Comparison of ENCODE assay signal across 9 mouse cellular contexts in genomic region chr7:81827806-81828667, GRCm38 (mm10). TPM values are rescaled to one million over a fixed set of nuclear protein-coding genes. Genes with fewer than 3 reads are reported as not detected.
DNase-seq lines count a peak whose midpoint lies in the region; ATAC-seq and TF ChIP-seq lines count a peak whose summit lies in the region.
"Had no signal": no experiment of that assay in that cellular context is flagged by ENCODE, and none has a peak within 500 bp of the region (broad histone marks: within the 10 kb centered on the region; RNA-seq: fewer than 3 reads in every experiment).

No protein-coding gene starts in this region.

- no peaks in the 10 kb centered on the region for H3K36me3 ChIP-seq in heart, embryonic 11.5 days (ENCODE audit: control insufficient read depth, insufficient read depth, low read length)
- H3K36me3 ChIP-seq in MEL (ENCODE audit: control insufficient read depth in 1 of 2, insufficient read depth in 2 of 2, low read length in 2 of 2): peaks cover under 1 to 17% of the 10 kb centered on the region in 2 experiments; a peak in 2 of 4 replicates
- no peaks in the 10 kb centered on the region for H3K36me3 ChIP-seq in forebrain, embryonic 14.5 days (ENCODE audit: control insufficient read depth, insufficient read depth, low read length)
- no peaks in the 10 kb centered on the region for H3K36me3 ChIP-seq in midbrain, embryonic 15.5 days (replicated peaks)

- ATAC-seq in heart, embryonic 11.5 days (replicated peaks; ENCODE audit: insufficient number of reproducible peaks, low FRiP score, low TSS enrichment): no peak
- no peak for ATAC-seq in forebrain, embryonic 14.5 days
- ATAC-seq in midbrain, embryonic 15.5 days (replicated peaks): no peak

- H3K4me3 ChIP-seq in heart, embryonic 11.5 days (ENCODE audit: low read depth, low read length): peak overlapping the region; percentile 84
- peak overlapping the region; percentile 85 to 94 for H3K4me3 ChIP-seq in MEL (ENCODE audit: control insufficient read depth in 1 of 2, insufficient read depth in 1 of 2, low read depth in 2 of 2, low read length in 2 of 2)
- H3K4me3 ChIP-seq in forebrain, embryonic 14.5 days (ENCODE audit: low read depth, low read length): peak overlapping the region; percentile 83
- H3K4me3 ChIP-seq in midbrain, embryonic 15.5 days: peak overlapping the region; percentile 69

- peak overlapping the region; percentile 97 for H3K27ac ChIP-seq in heart, embryonic 11.5 days (ENCODE audit: low read depth, low read length)
- H3K27ac ChIP-seq in MEL (ENCODE audit: control insufficient read depth, low read depth, low read length): peak overlapping the region; percentile 44
- H3K27ac ChIP-seq in forebrain, embryonic 14.5 days (ENCODE audit: low read depth, low read length): peak overlapping the region; percentile 94
- peak overlapping the region; percentile 91 for H3K27ac ChIP-seq in midbrain, embryonic 15.5 days

- H3K9ac ChIP-seq in heart, embryonic 11.5 days (ENCODE audit: low read depth, low read length): peak overlapping the region; percentile 94
- peak overlapping the region; percentile 94 for H3K9ac ChIP-seq in MEL (ENCODE audit: control insufficient read depth, low read depth, low read length, poor library complexity, severe bottlenecking)
- H3K9ac ChIP-seq in forebrain, embryonic 14.5 days (ENCODE audit: low read length): peak overlapping the region; percentile 89
- H3K9ac ChIP-seq in midbrain, embryonic 15.5 days: peak overlapping the region; percentile 64

- TF ChIP-seq RAD21 in MEL (IDR thresholded peaks at IDR 0.05; ENCODE audit: low read depth, low read length): no peak

- no peaks in the 10 kb centered on the region for H3K27me3 ChIP-seq in heart, embryonic 11.5 days (ENCODE audit: control insufficient read depth, insufficient read depth, low read length)
- no peaks in the 10 kb centered on the region; a peak in 1 of 4 replicates for H3K27me3 ChIP-seq in MEL (ENCODE audit: control insufficient read depth in 1 of 2, insufficient read depth in 2 of 2, low read length in 2 of 2)
- no peaks in the 10 kb centered on the region for H3K27me3 ChIP-seq in forebrain, embryonic 14.5 days (replicated peaks; ENCODE audit: control insufficient read depth, insufficient read depth, low read length)
- H3K27me3 ChIP-seq in midbrain, embryonic 15.5 days (replicated peaks): no peaks in the 10 kb centered on the region

- H3K4me2 ChIP-seq in heart, embryonic 11.5 days: peak overlapping the region; percentile 89
- H3K4me2 ChIP-seq in forebrain, embryonic 14.5 days (ENCODE audit: low read length): peak overlapping the region; percentile 77
- H3K4me2 ChIP-seq in midbrain, embryonic 15.5 days: peak overlapping the region; percentile 60

- no peak for DNase-seq in heart, postnatal 4 days
- DNase-seq in MEL (ENCODE audit: low read depth, low spot score): peak; percentile 77
- peak; percentile 23 for DNase-seq in forebrain, embryonic 14.5 days (ENCODE audit: low spot score)
- DNase-seq in kidney, postnatal 14 days: peak; percentile 29
- DNase-seq in cerebellum, adult 8-10 months: no peak
- no peak for DNase-seq in embryo, embryonic 10.5 days (ENCODE audit: low spot score)

- no peaks in the 10 kb centered on the region for H3K9me3 ChIP-seq in heart, embryonic 11.5 days (replicated peaks; ENCODE audit: control insufficient read depth, low read length)
- H3K9me3 ChIP-seq in MEL (replicated peaks; ENCODE audit: insufficient read depth, low read length): no peaks in the 10 kb centered on the region
- no peaks in the 10 kb centered on the region for H3K9me3 ChIP-seq in forebrain, embryonic 14.5 days (replicated peaks; ENCODE audit: control insufficient read depth, low read length)
- no peaks in the 10 kb centered on the region for H3K9me3 ChIP-seq in midbrain, embryonic 15.5 days

- TF ChIP-seq EP300 in MEL (IDR thresholded peaks at IDR 0.05; ENCODE audit: low read depth in 1 of 2, low read length in 2 of 2): peak in 1 of 2 experiments; percentile 8; a peak in 1 of 4 replicates

- no peak for TF ChIP-seq CTCF in MEL (IDR thresholded peaks at IDR 0.05 in 2 of 3, conservative IDR thresholded peaks at IDR 0.05 in 1 of 3; ENCODE audit: control insufficient read depth in 1 of 3, insufficient read depth in 1 of 3, low read depth in 2 of 3, low read length in 3 of 3, poor library complexity in 1 of 3, severe bottlenecking in 1 of 3)

- WGBS in heart, embryonic 11.5 days (ENCODE audit: insufficient replicate concordance): 30% methylated on average over 17 of the region's 17 CpGs
- WGBS in forebrain, embryonic 14.5 days: 10% methylated on average over 17 of the region's 17 CpGs
- WGBS in midbrain, embryonic 15.5 days: 25% methylated on average over 17 of the region's 17 CpGs

- peaks cover 29% of the 10 kb centered on the region for H3K4me1 ChIP-seq in heart, embryonic 11.5 days (ENCODE audit: control insufficient read depth, insufficient read depth, low read length)
- peaks cover 0 to 18% of the 10 kb centered on the region in 2 experiments for H3K4me1 ChIP-seq in MEL (ENCODE audit: control insufficient read depth in 1 of 2, insufficient read depth in 2 of 2, low read length in 2 of 2)
- H3K4me1 ChIP-seq in forebrain, embryonic 14.5 days (ENCODE audit: control insufficient read depth, insufficient read depth, low read length): peaks cover 30% of the 10 kb centered on the region
- peaks cover 44% of the 10 kb centered on the region for H3K4me1 ChIP-seq in midbrain, embryonic 15.5 days

- H3K79me2 ChIP-seq in MEL (ENCODE audit: control insufficient read depth, insufficient read depth, low read length, poor library complexity): peaks cover 47% of the 10 kb centered on the region

- no peak for TF ChIP-seq POLR2A in MEL (IDR thresholded peaks at IDR 0.05; ENCODE audit: control insufficient read depth in 1 of 2, insufficient read depth in 1 of 2, low read depth in 1 of 2, low read length in 2 of 2, poor library complexity in 1 of 2)

TF ChIP-seq in MEL, 35 proteins besides CTCF, POLR2A, EP300 and RAD21 (continues in another document):
- no peak for TF ChIP-seq JUND (IDR thresholded peaks at IDR 0.05; ENCODE audit: low read depth, low read length)
- TF ChIP-seq E2F4 (IDR thresholded peaks at IDR 0.05; ENCODE audit: borderline replicate concordance, low read depth, low read length): no peak
- TF ChIP-seq MYC (IDR thresholded peaks at IDR 0.05; ENCODE audit: low read depth, low read length): 0 out of 2 replicates have a peak, but pooled peaks have one; percentile 6
- no peak for TF ChIP-seq CHD1 (IDR thresholded peaks at IDR 0.05; ENCODE audit: low read depth, low read length)
- TF ChIP-seq USF2 (IDR thresholded peaks at IDR 0.05; ENCODE audit: borderline replicate concordance in 1 of 2, insufficient read depth in 1 of 2, low read depth in 1 of 2, low read length in 2 of 2): no peak
- TF ChIP-seq HCFC1 (IDR thresholded peaks at IDR 0.05; ENCODE audit: low read depth, low read length): no peak
- no peak for TF ChIP-seq ZC3H11A (IDR thresholded peaks at IDR 0.05; ENCODE audit: low read depth, low read length)
- TF ChIP-seq NELFE (IDR thresholded peaks at IDR 0.05; ENCODE audit: low read depth, low read length): no peak; the same call in 1 of the 2 replicates
- peak; percentile 10; the same call in 1 of the 2 replicates for TF ChIP-seq MXI1 (IDR thresholded peaks at IDR 0.05; ENCODE audit: low read depth, low read length)
- TF ChIP-seq MAX (IDR thresholded peaks at IDR 0.05; ENCODE audit: low read length): no peak; the same call in 1 of the 2 replicates
- TF ChIP-seq MAZ (IDR thresholded peaks at IDR 0.05; ENCODE audit: low read depth, low read length): no peak
- no peak for TF ChIP-seq ZKSCAN1 (IDR thresholded peaks at IDR 0.05; ENCODE audit: low read depth, low read length)
- TF ChIP-seq ETS1 (IDR thresholded peaks at IDR 0.05; ENCODE audit: low read depth, low read length): no peak
- peak; percentile 27; the same call in 1 of the 2 replicates for TF ChIP-seq ZNF384 (IDR thresholded peaks at IDR 0.05; ENCODE audit: low read depth, low read length)
- TF ChIP-seq POLR2AphosphoS2 (IDR thresholded peaks at IDR 0.05; ENCODE audit: low read length): no peak

RNA-seq across cellular contexts. Expression of gene Btbd1, which starts 1.2 kb away (rescaled TPM):
- 94.0 and 94.8 TPM in 2 replicates for polyA plus RNA-seq in heart, embryonic 11.5 days (2014; fragmentation: Nextera tagmentation; extraction: Ambion mirVana)
- total RNA-seq in heart, postnatal 4 days (2021): 100 to 1,000 TPM; 128 to 133 TPM
- 31.0 and 36.0 TPM in 2 replicates for total RNA-seq in MEL (2012; rRNA removed)
- polyA plus RNA-seq in MEL (2012; ENCODE audit: insufficient read depth in 1 of 2, insufficient read length in 2 of 2, low read depth in 1 of 2, low replicate concordance in 2 of 2, missing spikeins in 1 of 2): 10 to 100 TPM in 1 of 2 experiments, not detected in 1; 62.0 TPM
- 103 and 114 TPM in 2 replicates for polyA plus RNA-seq in forebrain, embryonic 14.5 days (2014; fragmentation: Nextera tagmentation; extraction: Ambion mirVana)
- polyA plus RNA-seq in midbrain, embryonic 15.5 days (2015; fragmentation: Nextera tagmentation; extraction: Ambion mirVana): 94.4 and 95.1 TPM in 2 replicates

RNA-seq across cellular contexts. Expression of gene Gm10160, which starts 27.6 kb away (rescaled TPM):
- not detected in 2 replicates for polyA plus RNA-seq in heart, embryonic 11.5 days (2014; fragmentation: Nextera tagmentation; extraction: Ambion mirVana)
- total RNA-seq in heart, postnatal 4 days (2021): not detected
- total RNA-seq in MEL (2012; rRNA removed): not detected in 2 replicates
- not detected for polyA plus RNA-seq in MEL (2012; ENCODE audit: insufficient read depth in 1 of 2, insufficient read length in 2 of 2, low read depth in 1 of 2, low replicate concordance in 2 of 2, missing spikeins in 1 of 2)
- not detected in 2 replicates for polyA plus RNA-seq in forebrain, embryonic 14.5 days (2014; fragmentation: Nextera tagmentation; extraction: Ambion mirVana)
- polyA plus RNA-seq in midbrain, embryonic 15.5 days (2015; fragmentation: Nextera tagmentation; extraction: Ambion mirVana): not detected in 2 replicates
- total RNA-seq: adrenal gland, postnatal 36 days had no signal

RNA-seq across cellular contexts. Expression of gene Tm6sf1, which starts 30.8 kb away (rescaled TPM):
- 27.0 and 29.4 TPM in 2 replicates for polyA plus RNA-seq in heart, embryonic 11.5 days (2014; fragmentation: Nextera tagmentation; extraction: Ambion mirVana)
- total RNA-seq in heart, postnatal 4 days (2021): 10 to 100 TPM; 11.8 to 20.6 TPM
- total RNA-seq in MEL (2012; rRNA removed): 0.35 and 0.39 TPM in 2 replicates
- 1 to 10 TPM in 1 of 2 experiments, not detected in 1; 8.6 TPM for polyA plus RNA-seq in MEL (2012; ENCODE audit: insufficient read depth in 1 of 2, insufficient read length in 2 of 2, low read depth in 1 of 2, low replicate concordance in 2 of 2, missing spikeins in 1 of 2)
- polyA plus RNA-seq in forebrain, embryonic 14.5 days (2014; fragmentation: Nextera tagmentation; extraction: Ambion mirVana): 8.4 and 10.7 TPM in 2 replicates
- 10.2 and 10.9 TPM in 2 replicates for polyA plus RNA-seq in midbrain, embryonic 15.5 days (2015; fragmentation: Nextera tagmentation; extraction: Ambion mirVana)

RNA-seq across cellular contexts. Expression of gene 3110040N11Rik, which starts 38.8 kb away (rescaled TPM):
- polyA plus RNA-seq in heart, embryonic 11.5 days (2014; fragmentation: Nextera tagmentation; extraction: Ambion mirVana): 40.5 and 42.0 TPM in 2 replicates
- 10 to 100 TPM; 25.4 to 28.0 TPM for total RNA-seq in heart, postnatal 4 days (2021)
- 35.7 and 51.4 TPM in 2 replicates for total RNA-seq in MEL (2012; rRNA removed)
- polyA plus RNA-seq in MEL (2012; ENCODE audit: insufficient read depth in 1 of 2, insufficient read length in 2 of 2, low read depth in 1 of 2, low replicate concordance in 2 of 2, missing spikeins in 1 of 2): 10 to 100 TPM in 1 of 2 experiments, not detected in 1; 61.7 TPM
- polyA plus RNA-seq in forebrain, embryonic 14.5 days (2014; fragmentation: Nextera tagmentation; extraction: Ambion mirVana): 48.5 and 54.4 TPM in 2 replicates
- 56.1 and 61.1 TPM in 2 replicates for polyA plus RNA-seq in midbrain, embryonic 15.5 days (2015; fragmentation: Nextera tagmentation; extraction: Ambion mirVana)

Comparison
In these comparisons a context has a peak if more than half of its experiments do, and no peak if none do; other contexts are left out.
1. H3K27ac ChIP-seq: peak in every context shown above with its lines; median percentile 97 in heart, embryonic 11.5 days; 94 in forebrain, embryonic 14.5 days; 91 in midbrain, embryonic 15.5 days; 44 in MEL.
2. DNase-seq: peak in MEL (single experiment), forebrain, embryonic 14.5 days (single experiment) and kidney, postnatal 14 days (single experiment); none in heart, postnatal 4 days (single experiment), cerebellum, adult 8-10 months (single experiment) and embryo, embryonic 10.5 days (single experiment).
3. Peak in every context shown above with its lines, with median percentiles within 50 percentile points of each other: H3K4me2 ChIP-seq, H3K4me3 ChIP-seq and H3K9ac ChIP-seq.